Mouse (Mus musculus): ENCODE measurements at regions not wholly inside any gene's neighbourhood (a gene's known extent, or its start where the extent isn't known, plus 50 kb on each side); places are given as distances from the start of the nearest gene placed in this dataset.
A peak's percentile ranks its signal among the peaks of the same experiment; 100 is the strongest.

DNA sequence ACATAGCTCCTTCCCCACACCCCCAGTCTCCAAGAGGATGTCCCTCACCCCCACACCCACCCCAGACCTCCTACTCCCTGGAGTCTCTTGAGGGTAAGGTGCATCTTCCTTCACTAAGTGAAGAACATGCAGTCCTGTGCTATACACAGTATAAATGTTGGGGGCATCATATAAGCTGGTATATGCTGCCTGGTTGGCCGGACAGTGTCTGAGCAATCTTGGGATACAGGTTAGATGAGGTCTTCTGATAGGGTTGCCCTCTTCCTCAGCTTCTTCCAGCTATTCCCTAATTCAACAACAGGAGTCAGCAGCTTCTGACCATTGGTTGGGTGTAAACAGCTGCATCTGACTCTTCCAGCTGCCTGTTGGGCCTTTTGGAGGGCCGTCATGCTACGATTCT is 1156.3 kb upstream of the Aga start:
- Histone ChIP-seq H3K36me3 (ENCODE audit: control insufficient read depth, insufficient read depth) (no peaks in the 10 kb centered on the region), H3ac (ENCODE audit: control insufficient read depth, insufficient read length) (no peak overlapping the region), H3K27me3 (ENCODE audit: control insufficient read depth, insufficient read depth, insufficient read length) (no peaks in the 10 kb centered on the region), H3K4me3 (no peak overlapping the region), H3K4me2 (ENCODE audit: low read depth) (no peak overlapping the region), H3K79me2 (ENCODE audit: control insufficient read depth, insufficient read depth) (no peaks in the 10 kb centered on the region)
- TF ChIP-seq TCF12 (IDR thresholded peaks at IDR 0.05; ENCODE audit: insufficient read depth, poor library complexity, severe bottlenecking) = no peak
- no peak for TF ChIP-seq TCF3 (IDR thresholded peaks at IDR 0.05; ENCODE audit: insufficient read length, low read depth)
- no peak for TF ChIP-seq CEBPB (IDR thresholded peaks at IDR 0.05; ENCODE audit: insufficient read depth, poor library complexity, severe bottlenecking)

GRCm38 (mm10) chr8:52356001-52356734 is 1155.4 kb upstream of the Aga start:
- peak in 1 of 3 experiments; percentile 40 for TF ChIP-seq MYOD1 (IDR thresholded peaks at IDR 0.05; ENCODE audit: control insufficient read depth in 1 of 3, insufficient read length in 2 of 3, low read depth in 2 of 3)
- no peak for TF ChIP-seq CEBPB (IDR thresholded peaks at IDR 0.05; ENCODE audit: insufficient read depth, poor library complexity, severe bottlenecking)
- H3K4me2 ChIP-seq (ENCODE audit: low read depth) = no peak overlapping the region

DNA sequence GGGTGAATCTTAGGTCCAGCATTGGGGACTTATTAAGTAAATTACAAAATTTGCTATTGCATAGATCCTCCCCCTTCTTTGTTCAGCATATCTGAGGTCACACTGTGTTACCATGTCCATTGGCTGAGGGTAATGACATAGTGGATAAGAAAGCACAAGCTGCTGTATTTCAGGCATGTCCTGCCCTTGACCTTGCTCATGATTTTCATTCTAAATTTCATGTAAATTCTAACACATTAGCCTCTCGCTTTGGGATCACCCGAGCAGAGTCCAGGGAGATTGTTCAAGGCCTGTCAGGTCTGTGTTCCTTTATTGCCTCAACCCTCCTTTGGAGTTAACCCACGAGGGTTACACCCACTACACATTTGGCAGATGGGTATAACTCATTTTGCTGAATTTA is 1153.7 kb upstream of the Aga start:
- Histone ChIP-seq H3K4me3 (no peak overlapping the region), H3K27me3 (ENCODE audit: control insufficient read depth, insufficient read depth, insufficient read length) (no peaks in the 10 kb centered on the region), H3K36me3 (ENCODE audit: control insufficient read depth, insufficient read depth) (no peaks in the 10 kb centered on the region), H3ac (ENCODE audit: control insufficient read depth, insufficient read length) (no peak overlapping the region), H3K4me2 (ENCODE audit: low read depth) (no peak overlapping the region), H3K79me2 (ENCODE audit: control insufficient read depth, insufficient read depth) (no peaks in the 10 kb centered on the region)
- TF ChIP-seq TCF3 (IDR thresholded peaks at IDR 0.05; ENCODE audit: insufficient read length, low read depth) = no peak
- TF ChIP-seq SRF (IDR thresholded peaks at IDR 0.05; ENCODE audit: control insufficient read depth, insufficient read length, low read depth) = no peak
- no peak for TF ChIP-seq MYOD1 (IDR thresholded peaks at IDR 0.05; ENCODE audit: control insufficient read depth in 1 of 3, insufficient read length in 2 of 3, low read depth in 2 of 3)
- TF ChIP-seq MAX (IDR thresholded peaks at IDR 0.05; ENCODE audit: low read depth) = no peak
- TF ChIP-seq E2F4 (IDR thresholded peaks at IDR 0.05; ENCODE audit: insufficient read depth) = no peak
- TF ChIP-seq REST (IDR thresholded peaks at IDR 0.05; ENCODE audit: insufficient read depth, insufficient read length) = no peak
- TF ChIP-seq CEBPB (IDR thresholded peaks at IDR 0.05; ENCODE audit: insufficient read depth, poor library complexity, severe bottlenecking) = no peak
- no peak for TF ChIP-seq TCF12 (IDR thresholded peaks at IDR 0.05; ENCODE audit: insufficient read depth, poor library complexity, severe bottlenecking)
- no peak for TF ChIP-seq USF1 (IDR thresholded peaks at IDR 0.05; ENCODE audit: low read depth)
- TF ChIP-seq MYOG (IDR thresholded peaks at IDR 0.05; ENCODE audit: control insufficient read depth in 1 of 3, insufficient read depth in 1 of 3, insufficient read length in 2 of 3, low read depth in 2 of 3) = no peak
- no peak for TF ChIP-seq POLR2AphosphoS2 (IDR thresholded peaks at IDR 0.05; ENCODE audit: insufficient read length, low read depth)
- no peak for TF ChIP-seq POLR2A (IDR thresholded peaks at IDR 0.05; ENCODE audit: insufficient read length, low read depth)

More at GRCm38 (mm10) chr8:52356001-52356734, 1155.4 kb upstream of the Aga start:
- H3K79me2 ChIP-seq (ENCODE audit: control insufficient read depth, insufficient read depth) = no peaks in the 10 kb centered on the region
- no peaks in the 10 kb centered on the region for H3K27me3 ChIP-seq (ENCODE audit: control insufficient read depth, insufficient read depth, insufficient read length)
- H3ac ChIP-seq (ENCODE audit: control insufficient read depth, insufficient read length) = no peak overlapping the region
- no peak overlapping the region for H3K4me3 ChIP-seq
- no peaks in the 10 kb centered on the region for H3K36me3 ChIP-seq (ENCODE audit: control insufficient read depth, insufficient read depth)

Data from myocyte (in vitro differentiated cells).